Mouse (Mus musculus): ENCODE measurements around the gene B4galt5.

- TF ChIP-seq CTCF (IDR thresholded peaks at IDR 0.05 in 2 of 3, conservative IDR thresholded peaks at IDR 0.05 in 1 of 3; ENCODE audit: control insufficient read depth in 1 of 3, insufficient read depth in 1 of 3, low read depth in 2 of 3, low read length in 3 of 3, poor library complexity in 1 of 3, severe bottlenecking in 1 of 3) = no peak
- TF ChIP-seq EP300 (IDR thresholded peaks at IDR 0.05; ENCODE audit: low read depth in 1 of 2, low read length in 2 of 2) = no peak
- TF ChIP-seq POLR2A (IDR thresholded peaks at IDR 0.05; ENCODE audit: control insufficient read depth in 1 of 2, insufficient read depth in 1 of 2, low read depth in 1 of 2, low read length in 2 of 2, poor library complexity in 1 of 2) = no peak
- no peak for TF ChIP-seq MXI1 (IDR thresholded peaks at IDR 0.05; ENCODE audit: low read depth, low read length)
- TF ChIP-seq GATA1 (IDR thresholded peaks at IDR 0.05; ENCODE audit: low read depth, low read length) = no peak
- TF ChIP-seq USF2 (IDR thresholded peaks at IDR 0.05; ENCODE audit: borderline replicate concordance in 1 of 2, insufficient read depth in 1 of 2, low read depth in 1 of 2, low read length in 2 of 2) = no peak
- TF ChIP-seq CHD2 (IDR thresholded peaks at IDR 0.05; ENCODE audit: low read length) = no peak
- no peak for TF ChIP-seq SIN3A (IDR thresholded peaks at IDR 0.05; ENCODE audit: low read length)
- no peak for TF ChIP-seq MAFK (IDR thresholded peaks at IDR 0.05; ENCODE audit: borderline replicate concordance, low read depth, low read length)
- TF ChIP-seq NELFE (IDR thresholded peaks at IDR 0.05; ENCODE audit: low read depth, low read length) = no peak
- TF ChIP-seq MEF2A (IDR thresholded peaks at IDR 0.05; ENCODE audit: extremely low read depth, insufficient replicate concordance, low read depth, low read length, poor library complexity, severe bottlenecking) = no peak
- TF ChIP-seq ZMIZ1 (IDR thresholded peaks at IDR 0.05; ENCODE audit: low read depth, low read length) = no peak
- no peak for TF ChIP-seq ZKSCAN1 (IDR thresholded peaks at IDR 0.05; ENCODE audit: low read depth, low read length)
Measured at GRCm38 (mm10) chr2:167268721-167269120, 80.3 kb downstream of the B4galt5 start.
